Mouse (Mus musculus) testis, postnatal 10 days (tissue): Measurements from ENCODE around the gene Bace2.

Experiments used
- DNase-seq: peaks from one replicate; pipeline ENCODE4 v3.0.0; 2021; ENCODE audit warnings: low spot score

Bace2 gene

GRCm38 (mm10) chr16:97467993-97468791, 111.7 kb downstream of the Bace2 start:
- no peak for DNase-seq

GRCm38 (mm10) chr16:97474671-97475070, 118.1 kb downstream of the Bace2 start:
- no peak for DNase-seq

DNA sequence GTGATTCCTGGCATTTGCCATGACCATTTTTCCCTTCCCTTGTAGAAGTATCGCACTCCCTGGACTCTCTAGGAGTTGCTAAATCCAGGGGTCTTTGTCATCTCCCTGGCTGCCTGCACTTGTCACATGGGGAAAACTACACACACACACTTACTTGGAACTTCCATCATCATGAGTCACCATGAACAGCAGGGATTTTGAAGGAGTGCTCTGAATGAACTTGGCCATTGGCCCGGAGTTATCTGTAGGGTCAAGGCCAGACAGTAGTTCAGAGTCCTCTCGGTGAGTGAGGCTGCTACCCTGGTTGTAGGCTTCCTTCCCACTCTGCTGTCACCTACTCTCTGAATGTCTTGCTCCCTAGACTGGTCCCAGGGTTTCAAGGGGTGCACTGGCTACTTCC, 119.0 kb downstream of the Bace2 start:
- peak; percentile 51 for DNase-seq

GRCm38 (mm10) chr16:97476524-97476923, 120.0 kb downstream of the Bace2 start:
- no peak for DNase-seq

DNA sequence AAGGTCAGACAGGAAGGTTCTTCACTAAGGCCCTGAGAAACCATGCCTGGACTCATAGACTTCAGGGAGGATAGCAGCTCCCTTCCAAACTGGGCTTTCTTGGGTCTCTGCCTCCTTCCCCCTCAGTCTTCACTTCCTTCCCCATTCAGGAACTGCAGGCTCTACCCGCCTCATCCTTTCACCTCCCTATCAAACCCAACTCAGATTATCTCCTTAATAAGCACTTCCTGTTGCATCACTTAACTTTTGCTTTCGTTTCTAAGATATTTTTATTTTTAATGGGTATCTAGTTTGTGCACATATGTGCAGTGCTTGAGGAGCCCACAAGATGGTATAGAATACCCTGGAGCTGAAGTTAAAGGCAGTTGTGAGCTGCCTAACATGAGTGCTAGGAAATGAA, 122.1 kb downstream of the Bace2 start:
- no peak for DNase-seq

GRCm38 (mm10) chr16:97492369-97492768, 135.8 kb downstream of the Bace2 start:
- DNase-seq = no peak
